Mouse (Mus musculus): ENCODE measurements around the gene Slco1a4. TPM values are rescaled to one million over a fixed set of nuclear protein-coding genes. Genes with fewer than 3 reads are reported as not detected.
"Not testable (repeated sequence)": the region's sequence is repeated elsewhere in the genome, so short reads cannot be mapped to it uniquely, and the experiment has no call there.

The Slco1a4 gene
- polyA plus RNA-seq (2015; fragmentation: Nextera tagmentation; extraction: Ambion mirVana): 3.1 and 4.1 TPM in 2 replicates

DNA sequence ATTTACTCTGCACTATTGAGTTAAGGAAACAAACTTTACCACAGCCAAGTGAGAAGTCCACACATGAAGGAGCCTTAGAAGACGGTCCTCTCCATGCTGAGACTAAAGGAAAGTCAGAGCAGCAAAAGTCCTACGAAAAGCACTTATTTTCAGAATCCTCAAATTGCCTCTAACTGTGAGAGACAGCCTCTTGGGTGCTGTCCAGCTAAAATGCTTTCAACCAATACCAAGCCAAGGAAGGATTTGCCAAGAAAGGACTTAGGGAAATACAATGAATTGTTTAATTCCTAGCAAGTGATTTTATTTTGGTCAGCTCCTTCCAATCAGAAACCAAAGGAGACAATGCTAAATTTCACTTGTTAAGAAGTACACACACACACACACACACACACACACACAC lies at the start of gene Slco1a4:
TSS of gene Slco1a4 (minus strand) at position 115 of the 400 bp plus-strand sequence.
- Histone ChIP-seq H3K36me3 (no peaks in the 10 kb centered on the region), H3K9me3 (no peaks in the 10 kb centered on the region), H3K27me3 (no peaks in the 10 kb centered on the region), H3K27ac (replicated peaks) (no peak within 1 kb of the TSS), H3K4me3 (no peak within 1 kb of the TSS), H3K4me1 (replicated peaks) (no peaks in the 10 kb centered on the region), H3K4me2 (no peak within 1 kb of the TSS), H3K9ac (no peak within 1 kb of the TSS)
- WGBS: 73% methylated on average over 2 of the region's 2 CpGs
- ATAC-seq (ENCODE audit: low FRiP score, low read depth): no peak

DNA sequence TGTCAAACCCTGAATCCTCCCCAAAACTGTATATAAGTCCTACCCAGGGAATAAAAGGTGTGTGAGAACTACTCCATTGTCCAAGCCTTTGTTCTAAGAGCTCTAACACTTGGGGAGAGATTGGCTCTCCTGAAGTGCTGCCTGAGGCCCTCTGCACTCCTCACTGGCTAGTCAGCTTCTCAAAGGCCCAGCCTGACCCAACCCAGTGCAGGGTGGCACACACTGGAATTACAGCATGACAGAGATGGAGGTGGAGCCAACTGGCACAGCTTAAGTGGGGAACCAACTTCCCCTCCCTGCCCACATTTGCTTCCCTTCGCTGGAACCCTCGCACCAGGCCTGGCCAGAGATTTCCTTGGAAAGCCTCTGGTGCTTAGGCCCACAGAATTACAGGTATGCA lies 42.2 kb upstream of the Slco1a4 start:
- Histone ChIP-seq H3K9ac (no peak overlapping the region), H3K27ac (replicated peaks) (no peak overlapping the region), H3K4me3 (no peak overlapping the region), H3K4me2 (no peak overlapping the region), H3K4me1 (replicated peaks) (no peaks in the 10 kb centered on the region), H3K27me3 (no peaks in the 10 kb centered on the region), H3K36me3 (no peaks in the 10 kb centered on the region), H3K9me3 (no peaks in the 10 kb centered on the region)
- WGBS: 84% methylated on average over 2 of the region's 2 CpGs
- no peak for ATAC-seq (ENCODE audit: low FRiP score, low read depth)

DNA sequence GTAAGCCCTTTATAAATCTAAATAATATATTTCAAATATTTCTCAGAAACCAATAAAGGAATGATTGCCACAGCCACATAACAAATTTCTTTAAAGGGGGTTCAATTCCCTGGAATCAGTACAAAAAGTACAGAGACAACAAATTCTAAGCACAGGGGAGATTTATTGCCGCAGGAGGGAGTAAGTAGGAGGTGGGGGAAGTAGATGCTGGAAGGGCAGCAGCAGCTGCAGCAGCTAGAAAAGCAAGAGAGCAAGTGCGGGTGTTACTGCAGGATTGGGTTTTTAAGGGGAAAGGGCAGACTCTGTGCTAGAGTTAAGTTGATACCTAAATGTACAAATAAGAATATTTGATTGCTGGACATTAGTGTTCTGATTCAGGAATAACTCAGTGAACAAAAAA lies 33.7 kb upstream of the Slco1a4 start:
- no peak overlapping the region for H3K4me3 ChIP-seq
- H3K9me3 ChIP-seq: no peaks in the 10 kb centered on the region
- no peaks in the 10 kb centered on the region for H3K27me3 ChIP-seq
- H3K4me2 ChIP-seq: no peak overlapping the region
- no peaks in the 10 kb centered on the region for H3K4me1 ChIP-seq (replicated peaks)
- ATAC-seq (ENCODE audit: low FRiP score, low read depth): no peak
- H3K36me3 ChIP-seq: no peaks in the 10 kb centered on the region
- 55% methylated on average over 2 of the region's 2 CpGs for WGBS
- H3K27ac ChIP-seq (replicated peaks): no peak overlapping the region
- H3K9ac ChIP-seq: no peak overlapping the region

DNA sequence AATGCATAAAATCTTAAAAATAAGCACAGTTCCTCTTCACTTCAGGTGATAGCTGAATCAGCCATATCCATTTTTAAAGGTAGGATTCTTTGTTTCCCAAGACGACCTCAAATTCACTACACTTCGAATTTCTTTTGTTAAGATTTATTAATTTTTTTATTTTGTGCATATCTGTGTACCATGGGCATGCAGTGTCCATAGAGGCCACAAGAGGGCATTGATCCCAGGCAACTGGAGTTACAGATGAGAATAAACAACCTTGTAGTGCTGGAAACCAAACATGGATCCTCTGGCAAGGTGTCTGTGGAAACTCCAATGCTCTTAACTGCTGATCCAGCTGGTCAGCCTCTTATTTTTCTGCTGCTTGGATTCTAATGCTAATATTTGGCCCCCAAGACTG lies 32.2 kb upstream of the Slco1a4 start:
- H3K4me2 ChIP-seq: no peak overlapping the region
- no peaks in the 10 kb centered on the region for H3K9me3 ChIP-seq
- H3K36me3 ChIP-seq: no peaks in the 10 kb centered on the region
- no peak overlapping the region for H3K27ac ChIP-seq (replicated peaks)
- H3K9ac ChIP-seq: no peak overlapping the region
- no peak for ATAC-seq (ENCODE audit: low FRiP score, low read depth)
- no peaks in the 10 kb centered on the region for H3K4me1 ChIP-seq (replicated peaks)
- H3K27me3 ChIP-seq: no peaks in the 10 kb centered on the region
- WGBS: 73% methylated on average over 2 of the region's 2 CpGs
- no peak overlapping the region for H3K4me3 ChIP-seq

DNA sequence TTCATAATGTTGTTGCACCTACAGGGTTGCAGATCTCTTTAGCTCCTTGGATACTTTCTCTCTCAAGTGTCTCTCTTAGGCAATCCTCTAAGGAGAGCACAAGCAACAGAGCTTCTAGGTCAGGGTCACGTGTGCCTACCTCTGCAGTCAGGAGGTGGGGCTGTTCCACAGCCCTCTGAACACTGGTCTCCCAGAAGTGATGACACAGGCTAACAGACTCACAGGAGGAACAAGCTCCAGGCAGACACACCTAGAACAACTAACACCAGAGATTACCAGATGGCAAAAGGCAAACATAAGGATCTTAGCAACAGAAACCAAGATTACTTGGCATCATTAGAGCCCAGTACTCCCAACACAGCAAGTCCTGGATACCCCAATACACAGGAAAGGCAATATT lies 26.6 kb upstream of the Slco1a4 start:
- Histone ChIP-seq H3K4me1 (replicated peaks) (no peaks in the 10 kb centered on the region), H3K4me3 (no peak overlapping the region), H3K27me3 (no peaks in the 10 kb centered on the region), H3K36me3 (no peaks in the 10 kb centered on the region), H3K9ac (no peak overlapping the region), H3K9me3 (no peaks in the 10 kb centered on the region), H3K4me2 (no peak overlapping the region), H3K27ac (replicated peaks) (no peak overlapping the region)
- no peak for ATAC-seq (ENCODE audit: low FRiP score, low read depth)
- WGBS: 64% methylated on average over 1 of the region's 1 CpGs

DNA sequence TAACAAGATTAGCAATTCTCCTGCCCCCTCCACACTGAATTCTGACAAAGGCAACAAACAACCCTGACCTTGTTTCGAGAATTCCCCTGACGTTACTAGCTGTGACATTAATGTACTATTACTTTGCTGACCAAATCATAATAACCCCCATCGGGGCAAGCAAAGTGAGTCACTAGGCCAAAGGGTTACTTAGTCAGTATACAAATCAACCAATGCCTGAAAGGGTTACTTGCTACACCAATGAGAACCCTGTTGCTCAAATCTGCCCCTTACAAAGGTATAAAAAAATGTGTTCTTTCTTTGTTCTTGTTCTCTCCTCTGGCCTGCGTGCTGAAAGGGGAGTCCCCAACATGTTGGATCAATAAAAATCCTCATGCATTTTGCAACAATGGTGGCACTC lies 19.7 kb upstream of the Slco1a4 start:
- 78% methylated on average over 4 of the region's 4 CpGs for WGBS
- H3K4me2 ChIP-seq; H3K27ac ChIP-seq (replicated peaks); H3K9ac ChIP-seq; H3K27me3 ChIP-seq; ATAC-seq (ENCODE audit: low FRiP score, low read depth); H3K4me1 ChIP-seq (replicated peaks); H3K9me3 ChIP-seq; H3K4me3 ChIP-seq; H3K36me3 ChIP-seq: not testable (repeated sequence)

DNA sequence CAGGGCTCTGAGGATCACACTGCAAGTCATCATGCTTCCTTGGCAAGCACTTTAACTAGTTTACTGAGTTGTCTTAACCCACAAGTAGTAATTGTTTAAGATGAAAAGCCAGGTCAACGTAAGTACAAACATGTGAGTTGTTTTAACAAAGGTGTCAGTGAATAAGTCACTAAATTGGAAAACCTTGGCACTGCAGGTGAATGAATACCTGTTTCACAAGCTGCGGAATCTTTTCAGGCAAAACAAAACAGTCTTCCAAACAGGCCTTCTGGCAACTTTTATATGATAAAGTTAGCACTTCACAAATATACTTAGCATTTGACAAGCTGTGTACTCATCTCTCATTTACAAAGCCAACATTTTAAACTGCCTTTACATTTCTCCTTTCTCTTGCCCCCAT lies 15.7 kb upstream of the Slco1a4 start:
- Histone ChIP-seq H3K4me1 (replicated peaks) (no peaks in the 10 kb centered on the region), H3K27ac (replicated peaks) (no peak overlapping the region), H3K27me3 (no peaks in the 10 kb centered on the region), H3K36me3 (no peaks in the 10 kb centered on the region), H3K9ac (no peak overlapping the region), H3K4me2 (no peak overlapping the region), H3K4me3 (no peak overlapping the region), H3K9me3 (no peaks in the 10 kb centered on the region)
- ATAC-seq (ENCODE audit: low FRiP score, low read depth): no peak
- WGBS: 90% methylated on average over 2 of the region's 2 CpGs

DNA sequence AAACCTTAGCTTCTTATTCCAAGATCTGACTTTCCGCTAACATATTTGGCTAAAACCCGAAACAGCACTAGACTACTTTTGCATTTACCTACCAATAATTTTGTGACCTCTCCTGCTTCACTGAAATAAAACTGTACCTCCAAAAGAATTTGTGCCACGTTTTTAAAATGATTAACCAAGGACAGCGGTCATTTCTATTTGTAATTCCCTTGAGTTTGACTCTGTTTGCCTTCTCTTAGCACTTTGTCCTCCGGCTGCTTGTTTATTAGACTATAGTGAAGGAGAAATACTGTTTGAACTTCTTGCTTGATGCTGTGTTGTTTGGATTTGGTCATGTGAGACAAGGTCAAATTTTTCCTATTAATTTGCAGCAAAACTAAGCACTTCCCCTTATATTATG lies 12.7 kb upstream of the Slco1a4 start:
- no peaks in the 10 kb centered on the region for H3K36me3 ChIP-seq
- H3K27ac ChIP-seq (replicated peaks): no peak overlapping the region
- 88% methylated on average over 5 of the region's 5 CpGs for WGBS
- H3K9ac ChIP-seq: no peak overlapping the region
- H3K4me3 ChIP-seq: no peak overlapping the region
- no peaks in the 10 kb centered on the region for H3K9me3 ChIP-seq
- H3K27me3 ChIP-seq: no peaks in the 10 kb centered on the region
- H3K4me1 ChIP-seq (replicated peaks): no peaks in the 10 kb centered on the region
- no peak overlapping the region for H3K4me2 ChIP-seq
- ATAC-seq (ENCODE audit: low FRiP score, low read depth): no peak

DNA sequence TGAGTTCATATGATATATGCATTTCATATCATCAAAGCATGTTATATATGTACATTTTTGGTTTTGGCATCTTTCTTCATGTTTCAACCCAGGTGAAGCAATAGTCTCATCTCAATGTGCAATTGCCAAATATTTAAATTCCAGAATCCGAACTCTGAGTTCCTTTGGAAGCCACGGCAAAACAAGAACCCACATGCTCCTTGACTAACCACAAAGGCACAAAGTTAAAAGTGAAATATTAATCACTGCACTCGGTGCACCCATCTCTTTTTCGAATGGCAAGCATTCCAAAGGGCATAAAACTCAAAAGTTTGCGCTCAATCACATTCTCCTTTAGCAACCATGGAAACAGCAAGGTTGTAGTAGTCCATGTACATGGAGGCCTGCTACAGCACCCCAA lies 10.0 kb upstream of the Slco1a4 start:
- Histone ChIP-seq H3K27me3 (no peaks in the 10 kb centered on the region), H3K4me2 (no peak overlapping the region), H3K4me1 (replicated peaks) (no peaks in the 10 kb centered on the region), H3K9me3 (no peaks in the 10 kb centered on the region), H3K27ac (replicated peaks) (no peak overlapping the region), H3K36me3 (no peaks in the 10 kb centered on the region), H3K9ac (no peak overlapping the region), H3K4me3 (no peak overlapping the region)
- ATAC-seq (ENCODE audit: low FRiP score, low read depth): no peak
- 86% methylated on average over 5 of the region's 5 CpGs for WGBS

DNA sequence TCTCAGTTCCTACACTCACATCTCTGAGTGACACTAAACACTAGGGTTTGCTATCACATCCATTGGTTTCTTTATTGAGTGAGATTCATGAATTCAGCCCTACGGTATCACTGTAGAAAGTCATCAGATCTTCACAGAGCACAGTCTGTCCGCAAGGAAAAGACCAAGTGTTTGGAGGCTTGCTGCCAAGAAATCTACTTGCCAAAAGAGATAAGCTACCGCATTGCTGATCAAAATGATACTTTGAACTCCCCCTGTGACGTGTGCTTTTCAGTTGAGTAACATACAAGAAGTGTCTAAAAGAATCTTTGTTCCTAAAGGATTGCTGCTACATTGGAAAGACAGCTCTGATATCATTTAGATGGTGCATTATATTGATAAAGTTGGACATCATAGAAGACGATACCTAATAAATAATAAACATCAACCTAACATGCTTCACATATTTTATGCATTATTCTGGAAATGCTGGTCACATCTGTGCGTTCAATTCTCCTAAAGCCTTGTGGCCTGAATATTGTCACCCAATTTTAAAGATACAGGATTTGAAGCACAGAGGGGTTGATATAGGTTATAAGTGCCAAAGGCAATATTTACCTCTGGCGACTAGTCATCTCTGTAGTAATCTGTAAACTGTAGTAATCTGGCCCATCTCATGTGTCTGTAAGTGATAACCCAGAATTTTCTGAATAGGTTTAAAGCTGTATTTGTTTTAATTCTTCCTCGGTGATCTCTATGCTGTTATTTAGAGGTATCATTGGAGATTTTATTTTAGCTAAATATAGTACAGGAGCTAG lies 1.9 kb upstream of the Slco1a4 start:
- Histone ChIP-seq H3K27ac (replicated peaks) (no peak overlapping the region), H3K4me1 (replicated peaks) (no peaks in the 10 kb centered on the region), H3K4me3 (no peak overlapping the region), H3K4me2 (no peak overlapping the region), H3K36me3 (no peaks in the 10 kb centered on the region), H3K9ac (no peak overlapping the region), H3K27me3 (no peaks in the 10 kb centered on the region), H3K9me3 (no peaks in the 10 kb centered on the region)
- WGBS: 83% methylated on average over 8 of the region's 8 CpGs
- no peak for ATAC-seq (ENCODE audit: low FRiP score, low read depth)

DNA sequence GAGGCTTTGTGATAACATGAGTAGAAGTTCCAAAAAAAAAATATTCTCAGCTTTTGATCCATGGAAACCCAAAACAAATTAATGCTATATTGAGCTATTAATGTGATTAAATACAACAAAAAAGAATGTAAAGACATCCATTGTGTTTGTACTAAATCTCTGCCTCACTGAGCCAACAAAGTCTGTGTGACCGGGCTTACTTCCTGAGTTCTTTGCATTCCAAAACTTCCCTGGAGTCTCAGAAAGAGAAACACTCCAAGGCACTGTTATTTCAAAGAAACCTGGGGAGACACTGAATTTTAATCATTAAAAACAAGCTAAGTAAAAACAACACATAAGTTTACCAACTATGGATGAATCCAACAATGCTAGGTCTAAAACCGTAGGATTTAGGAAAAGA lies 2.4 kb downstream of the Slco1a4 start:
- Histone ChIP-seq H3K4me2 (no peak overlapping the region), H3K9me3 (no peaks in the 10 kb centered on the region), H3K9ac (no peak overlapping the region), H3K4me3 (no peak overlapping the region), H3K4me1 (replicated peaks) (no peaks in the 10 kb centered on the region), H3K36me3 (no peaks in the 10 kb centered on the region), H3K27ac (replicated peaks) (no peak overlapping the region), H3K27me3 (no peaks in the 10 kb centered on the region)
- no peak for ATAC-seq (ENCODE audit: low FRiP score, low read depth)
- 62% methylated on average over 2 of the region's 2 CpGs for WGBS

DNA sequence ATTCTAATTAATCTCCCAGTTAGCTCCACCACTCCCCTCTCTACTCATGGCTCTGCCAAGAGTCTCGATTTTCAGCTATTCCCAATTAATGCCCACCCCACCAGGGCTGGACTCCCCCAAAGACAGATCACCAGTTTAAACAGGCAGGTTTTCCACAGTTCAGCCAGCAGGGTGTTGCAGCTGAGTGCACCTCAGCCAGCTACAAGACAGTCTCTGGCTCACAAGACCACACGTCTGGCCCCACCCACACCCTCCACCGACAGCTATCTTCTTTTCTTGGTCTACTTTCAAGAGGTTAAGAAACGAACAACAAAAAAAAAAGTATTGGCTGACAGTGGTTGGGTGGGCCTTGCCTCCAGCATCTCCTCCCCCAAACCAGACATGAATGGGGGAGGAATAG lies 6.9 kb downstream of the Slco1a4 start:
- H3K4me1 ChIP-seq (replicated peaks): no peaks in the 10 kb centered on the region
- ATAC-seq (ENCODE audit: low FRiP score, low read depth): no peak
- no peaks in the 10 kb centered on the region for H3K36me3 ChIP-seq
- no peak overlapping the region for H3K4me3 ChIP-seq
- no peak overlapping the region for H3K9ac ChIP-seq
- no peaks in the 10 kb centered on the region for H3K27me3 ChIP-seq
- no peak overlapping the region for H3K4me2 ChIP-seq
- 19% methylated on average over 4 of the region's 4 CpGs for WGBS
- H3K27ac ChIP-seq (replicated peaks): no peak overlapping the region
- no peaks in the 10 kb centered on the region for H3K9me3 ChIP-seq

DNA sequence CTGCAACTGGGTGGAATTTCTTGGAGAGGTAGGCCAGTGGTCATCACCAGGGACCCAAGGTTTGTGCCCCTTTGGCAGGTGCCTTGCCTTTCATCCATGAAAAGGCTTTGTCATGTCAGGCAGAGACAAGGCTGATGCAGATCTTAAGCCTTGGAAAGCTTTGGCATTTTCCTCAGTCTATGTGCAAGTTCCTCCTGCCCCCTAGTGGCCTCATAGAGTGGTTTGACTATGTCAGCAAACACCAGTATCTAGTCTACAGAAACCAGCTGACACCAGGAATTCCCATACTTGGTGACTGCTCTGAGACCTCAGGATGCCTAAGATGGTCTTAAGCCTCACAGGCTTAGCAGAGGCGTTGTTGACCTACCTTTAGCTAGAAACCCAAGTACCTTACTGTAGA lies 58.2 kb downstream of the Slco1a4 start:
- Histone ChIP-seq H3K27me3 (no peaks in the 10 kb centered on the region), H3K4me1 (replicated peaks) (no peaks in the 10 kb centered on the region), H3K9ac (no peak overlapping the region), H3K4me3 (no peak overlapping the region), H3K27ac (replicated peaks) (no peak overlapping the region), H3K4me2 (no peak overlapping the region), H3K36me3 (no peaks in the 10 kb centered on the region), H3K9me3 (no peaks in the 10 kb centered on the region)
- ATAC-seq (ENCODE audit: low FRiP score, low read depth): 0 out of 2 replicates have a peak, but pooled peaks have one; percentile 6
- 36% methylated on average over 1 of the region's 1 CpGs for WGBS
